Mouse (Mus musculus) erythroblast, embryonic 14.5 days (primary cell): ENCODE measurements around the gene Prm2.

Source experiments
- GATA1 ChIP-seq: IDR thresholded peaks from 2 replicates; pipeline ENCODE4 v1.6.1; 2012; ENCODE audit warnings: low read length, inconsistent platforms, mixed read lengths
- TAL1 ChIP-seq: IDR thresholded peaks from 3 replicates; pipeline ENCODE4 v1.6.1; 2012; ENCODE audit warnings: low read length, inconsistent platforms, mixed read lengths

- TF ChIP-seq GATA1: no peak
- TF ChIP-seq TAL1: no peak
Measured at GRCm38 (mm10) chr16:10768821-10769220, 27.1 kb downstream of the Prm2 start.
